Mouse (Mus musculus) fibroblast of lung, adult 2 months (primary cell): ENCODE measurements at regions not wholly inside any gene's neighbourhood (a gene's known extent, or its start where the extent isn't known, plus 50 kb on each side); places are given as distances from the start of the nearest gene placed in this dataset.

Source experiments
- DNase-seq: peaks from one replicate; pipeline ENCODE4 v3.0.0-alpha.2; 2011; ENCODE audit warnings: low read depth

GRCm38 (mm10) chr14:48055861-48056260 lies 64.8 kb upstream of the Peli2 start:
- no peak for DNase-seq

DNA sequence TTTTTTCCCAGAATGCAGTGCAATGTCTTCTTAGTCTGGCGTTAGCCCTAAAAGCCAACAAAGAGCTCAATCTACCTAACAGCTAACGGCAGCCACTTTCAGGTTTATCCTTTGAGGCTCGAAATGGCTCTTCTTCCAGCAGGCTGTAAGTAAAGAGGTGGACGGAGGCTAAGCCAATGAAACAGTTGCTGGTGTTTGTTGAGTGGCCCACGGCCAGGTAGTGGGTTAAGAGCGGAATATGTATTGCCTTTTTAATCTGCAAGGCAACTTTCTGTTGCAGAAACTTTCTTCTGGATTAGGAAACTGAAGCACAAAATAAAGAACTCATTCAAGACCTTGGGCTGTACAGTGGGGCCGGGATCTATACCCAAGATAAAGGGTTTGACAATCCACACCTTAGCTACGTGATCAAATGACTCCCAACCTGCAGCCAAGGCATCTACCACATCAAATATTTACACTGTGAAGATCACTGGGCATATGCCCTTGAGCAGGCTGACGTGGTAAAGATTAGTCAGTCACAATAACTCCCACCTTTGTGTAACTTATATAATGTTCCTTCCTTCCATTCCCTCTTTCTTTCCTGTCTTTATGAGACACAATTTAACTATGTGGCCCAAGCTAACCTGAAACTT lies 62.3 kb upstream of the Peli2 start:
- DNase-seq: no peak

DNA sequence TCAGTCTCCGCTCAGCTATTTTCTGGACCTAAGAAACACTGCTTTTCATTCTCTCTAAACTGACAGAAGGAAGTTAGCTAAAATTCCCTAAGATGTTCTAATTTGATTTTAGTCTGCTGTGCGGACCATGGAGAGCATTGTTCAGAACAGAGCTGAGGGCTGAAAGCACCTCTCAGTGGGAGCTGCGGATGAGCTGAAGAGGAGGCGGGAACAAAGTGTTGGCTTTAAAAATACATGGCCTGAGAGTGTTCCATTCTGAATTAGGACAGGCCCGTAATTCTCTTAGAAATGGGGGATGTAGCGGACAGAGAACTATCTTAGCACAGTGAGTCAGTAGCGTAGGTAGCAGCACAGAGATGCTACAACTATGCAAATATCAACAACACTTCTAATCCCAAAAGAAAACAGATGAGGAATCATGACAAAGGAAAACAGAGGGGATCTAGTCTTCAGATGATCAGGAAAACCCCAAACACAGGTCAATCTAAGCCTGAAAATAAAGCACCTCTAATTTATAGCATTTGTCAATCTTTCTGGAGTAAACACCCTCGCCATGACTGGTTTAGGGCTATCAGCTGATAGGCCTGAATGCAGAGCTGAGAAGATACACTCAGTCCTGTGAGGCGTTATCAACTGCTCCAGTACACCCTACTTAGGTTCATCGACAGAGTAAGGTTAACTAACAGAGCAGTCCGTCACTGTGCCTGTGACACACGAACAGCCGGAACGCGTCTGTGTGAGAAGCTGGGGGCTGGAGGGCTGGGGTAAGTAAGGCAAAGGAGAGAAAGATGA lies 60.8 kb upstream of the Peli2 start:
- DNase-seq: no peak

- DNase-seq: no peak
Observed at GRCm38 (mm10) chr14:48068641-48069040, 52.0 kb upstream of the Peli2 start.
